Mouse (Mus musculus) urinary bladder, postnatal 14 days (tissue): ENCODE data around the gene Kyat1.
A peak's percentile ranks its signal among the peaks of the same experiment; 100 is the strongest.
"Not testable (repeated sequence)": the region's sequence is repeated elsewhere in the genome, so short reads cannot be mapped to it uniquely, and the experiment has no call there.

Experiments used
- DNase-seq: peaks from one replicate; pipeline ENCODE4 v3.0.0; 2021; ENCODE audit warnings: low spot score

Kyat1 gene

DNA sequence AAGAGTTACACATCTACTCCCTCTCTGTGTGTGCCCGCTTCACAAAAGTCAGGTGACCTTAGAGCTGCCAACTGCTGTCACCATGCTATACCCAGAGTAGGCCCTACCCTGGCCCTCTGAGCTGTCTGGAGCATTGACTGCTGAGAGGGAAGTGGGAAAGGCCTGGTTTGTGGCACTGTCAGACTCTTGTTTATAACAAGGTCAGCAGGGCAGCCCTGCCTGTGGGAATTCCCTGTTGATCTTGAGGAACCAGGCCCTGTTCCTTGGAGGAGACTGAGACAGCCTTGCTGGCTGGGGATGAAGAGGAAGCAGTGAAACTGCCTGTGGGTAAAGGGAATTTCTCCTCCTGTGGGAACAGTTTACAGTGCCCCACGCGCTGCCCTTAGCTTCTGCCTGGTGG, 9.1 kb upstream of the Kyat1 start:
- no peak for DNase-seq

DNA sequence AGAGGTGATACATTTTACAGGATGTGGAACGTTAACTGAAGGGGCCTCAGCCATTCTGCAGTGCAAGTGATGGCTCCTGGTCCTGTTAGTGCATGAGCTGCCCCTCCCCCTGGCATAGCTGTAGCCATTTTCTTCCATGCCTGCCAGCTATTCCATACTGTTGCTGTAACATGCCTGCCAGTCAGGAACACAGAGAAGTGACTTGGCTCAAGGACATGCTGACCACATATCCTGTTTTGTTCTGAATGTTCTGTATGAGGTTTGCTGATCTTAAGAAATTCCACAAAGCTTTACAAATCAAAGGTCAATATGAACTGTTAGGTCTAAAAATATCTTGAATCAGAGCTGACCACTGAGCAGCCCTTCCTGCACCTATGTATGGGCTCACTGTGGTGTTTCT, 7.3 kb upstream of the Kyat1 start:
- no peak for DNase-seq

DNA sequence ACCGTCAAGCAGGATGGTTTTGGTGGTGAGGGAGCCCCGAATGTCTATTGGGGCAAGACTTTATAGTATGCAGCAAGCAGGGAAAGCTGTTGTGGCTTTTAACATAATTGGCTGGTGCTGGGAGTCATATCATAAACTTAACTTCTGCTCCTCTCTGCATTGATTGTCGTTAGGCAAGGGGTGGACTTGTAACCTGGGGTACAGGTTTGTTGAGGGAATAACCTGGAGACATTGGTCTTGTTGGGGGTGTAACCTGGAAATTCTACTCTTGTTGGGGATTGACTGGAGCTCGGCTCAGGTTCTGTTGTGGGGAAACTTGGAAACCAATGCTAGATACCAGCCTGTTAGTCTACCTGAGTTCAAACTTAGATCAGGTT, 6.5 kb upstream of the Kyat1 start:
- DNase-seq: no peak

GRCm38 (mm10) chr2:30211408-30212168, 5.9 kb upstream of the Kyat1 start:
- DNase-seq: no peak

- DNase-seq: no peak
These were observed 2.2 kb upstream of the Kyat1 start for GRCm38 (mm10) chr2:30207886-30208285.

GRCm38 (mm10) chr2:30207401-30207800, 1.8 kb upstream of the Kyat1 start:
- DNase-seq: no peak

- DNase-seq: peak; percentile 64
These were observed 405 bp downstream of the Kyat1 start for GRCm38 (mm10) chr2:30205255-30205628.

GRCm38 (mm10) chr2:30203439-30203838, 2.2 kb downstream of the Kyat1 start:
- DNase-seq: no peak

GRCm38 (mm10) chr2:30200388-30200925, 5.2 kb downstream of the Kyat1 start:
- DNase-seq: no peak

- peak; percentile 49 for DNase-seq
These were observed 5.7 kb downstream of the Kyat1 start for GRCm38 (mm10) chr2:30199984-30200383.

GRCm38 (mm10) chr2:30198021-30198420, 7.6 kb downstream of the Kyat1 start:
- DNase-seq: no peak

DNA sequence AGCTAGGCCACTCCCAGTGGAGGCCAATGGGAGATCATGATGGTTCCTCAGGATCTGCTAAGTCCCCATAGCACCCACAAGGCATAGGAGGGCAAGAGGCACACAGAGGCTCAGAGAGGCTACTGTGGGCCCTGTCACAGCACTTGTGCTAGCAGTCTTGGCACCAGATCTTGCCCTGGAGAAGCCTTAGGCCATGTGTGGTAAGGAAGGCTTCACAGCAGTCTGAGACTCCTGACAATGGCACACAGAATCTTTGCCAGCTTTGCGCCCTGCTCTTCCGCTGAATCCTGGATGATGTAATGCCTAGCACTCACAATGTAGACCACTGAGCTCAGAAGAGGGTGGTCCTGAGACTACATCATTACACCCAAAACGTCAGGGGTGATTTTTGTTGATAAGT, 11.0 kb downstream of the Kyat1 start:
- no peak for DNase-seq

DNA sequence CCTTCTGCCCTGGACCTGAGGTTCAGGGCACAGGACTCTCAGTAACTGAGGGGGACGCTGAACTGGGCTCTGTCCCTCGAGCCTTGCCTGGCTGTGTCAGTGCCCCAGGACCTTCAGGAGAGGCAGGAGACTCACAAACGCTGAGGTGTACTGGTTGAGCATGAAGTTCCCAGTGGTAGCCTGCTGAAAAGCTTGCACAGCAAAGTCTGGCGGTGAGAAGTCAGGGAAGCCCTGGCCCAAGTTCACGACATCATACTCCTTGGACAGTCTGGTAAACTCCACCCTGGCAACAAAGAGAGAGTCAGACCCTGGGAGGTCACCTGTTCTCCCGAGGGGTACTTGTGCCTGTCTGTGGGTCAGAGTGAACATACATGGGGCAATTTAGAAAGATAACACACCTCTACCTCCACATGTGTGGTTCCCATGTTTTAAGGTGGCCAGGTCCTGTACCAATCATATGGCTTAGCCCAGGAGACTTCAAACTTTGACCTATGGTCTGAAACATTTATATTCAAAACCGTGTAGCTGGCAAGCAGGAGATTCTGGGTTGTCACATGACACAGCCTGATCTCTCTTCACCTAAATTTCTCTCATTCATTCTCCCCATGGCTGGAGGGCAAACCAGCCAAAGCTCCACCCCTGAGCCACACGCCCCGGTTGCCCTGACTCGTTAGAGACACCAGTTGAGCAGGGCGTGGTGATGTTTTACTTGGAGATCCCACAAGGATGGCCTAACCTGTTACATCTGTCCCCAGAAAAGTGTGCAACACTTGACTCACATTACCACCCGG, 13.7 kb downstream of the Kyat1 start:
- DNase-seq: no peak

DNA sequence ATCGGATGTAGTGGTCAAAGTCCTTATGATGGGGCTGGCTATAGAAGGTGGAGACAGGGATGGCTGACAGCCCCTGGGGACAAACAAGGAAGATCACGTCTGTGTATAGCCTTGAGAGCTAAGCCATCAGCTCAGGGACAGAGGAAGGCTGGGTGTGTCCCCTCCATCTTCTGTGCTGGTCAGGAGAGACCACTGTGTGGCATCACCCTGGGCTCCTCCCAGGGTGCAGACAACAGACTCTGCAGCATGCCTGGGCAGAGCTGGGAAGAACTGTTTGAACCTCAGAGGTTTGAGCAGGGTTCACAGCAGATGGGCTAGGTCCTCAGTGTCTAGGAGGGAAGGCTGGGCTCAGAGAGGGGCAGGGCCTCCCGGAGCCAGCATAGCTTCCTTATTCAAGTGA, 20.0 kb downstream of the Kyat1 start:
- no peak for DNase-seq

- DNase-seq: no peak
These were observed 20.4 kb downstream of the Kyat1 start for GRCm38 (mm10) chr2:30185276-30185675.

DNA sequence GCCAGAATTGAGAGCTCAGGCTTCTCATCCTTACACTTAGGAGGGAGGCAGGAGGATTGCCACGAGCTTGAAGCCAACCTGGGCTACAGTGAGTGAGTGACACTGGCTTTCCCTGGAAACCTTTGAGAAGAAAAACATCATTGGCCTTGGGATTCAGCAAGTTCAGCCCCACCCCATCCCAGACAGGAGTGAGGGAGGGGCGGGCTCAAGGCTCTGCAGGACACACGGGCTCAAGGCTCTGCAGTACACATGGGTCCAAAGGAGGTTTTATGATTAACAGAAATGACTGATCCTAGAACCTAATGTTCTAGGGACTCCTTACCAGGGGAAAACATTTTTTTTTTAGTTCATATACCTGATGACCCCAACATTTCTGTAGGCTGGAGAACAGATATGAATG, 21.9 kb downstream of the Kyat1 start:
- DNase-seq: no peak

DNA sequence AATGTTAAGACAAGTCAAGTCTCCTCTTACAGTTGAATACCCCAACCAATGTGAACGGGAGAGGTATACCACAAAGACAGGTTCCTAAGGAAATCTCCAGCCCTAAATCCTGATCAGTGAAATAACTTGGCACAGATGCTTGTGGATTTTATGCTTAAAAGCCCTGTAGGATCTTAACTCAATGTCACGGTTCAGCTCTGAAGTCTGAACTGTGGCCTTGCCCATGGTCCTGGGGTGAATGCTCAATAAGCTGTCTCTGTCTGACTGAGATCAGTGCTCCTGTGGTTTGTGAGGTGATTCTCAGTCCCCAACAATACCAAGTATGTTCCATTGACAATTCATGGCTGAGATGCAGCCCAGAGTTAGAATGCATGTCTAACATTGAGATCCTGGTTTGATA, 23.2 kb downstream of the Kyat1 start:
- no peak for DNase-seq

DNA sequence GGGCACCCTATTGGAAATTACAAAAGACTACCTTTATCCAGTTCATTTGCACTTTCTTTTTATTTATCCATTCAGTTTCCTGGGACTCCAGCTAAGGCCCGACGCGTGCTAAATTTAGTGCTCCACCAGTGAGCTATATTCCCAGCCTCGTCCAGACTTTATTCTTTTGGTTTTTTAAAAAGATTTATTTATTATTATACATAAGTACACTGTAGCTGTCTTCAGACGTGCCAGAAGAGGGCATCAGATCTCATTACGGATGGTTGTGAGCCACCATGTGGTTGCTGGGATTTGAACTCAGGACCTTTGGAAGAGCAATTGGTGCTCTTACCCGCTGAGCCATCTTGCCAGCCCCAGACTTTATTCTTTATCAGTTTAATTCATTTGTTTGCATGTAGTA, 26.9 kb downstream of the Kyat1 start:
- DNase-seq: not testable (repeated sequence)

GRCm38 (mm10) chr2:30177700-30178675, 27.7 kb downstream of the Kyat1 start, which contains the start of gene Spout1:
Gene Spout1 (minus strand): TSS chr2:30178459.
- peak; percentile 96 for DNase-seq

DNA sequence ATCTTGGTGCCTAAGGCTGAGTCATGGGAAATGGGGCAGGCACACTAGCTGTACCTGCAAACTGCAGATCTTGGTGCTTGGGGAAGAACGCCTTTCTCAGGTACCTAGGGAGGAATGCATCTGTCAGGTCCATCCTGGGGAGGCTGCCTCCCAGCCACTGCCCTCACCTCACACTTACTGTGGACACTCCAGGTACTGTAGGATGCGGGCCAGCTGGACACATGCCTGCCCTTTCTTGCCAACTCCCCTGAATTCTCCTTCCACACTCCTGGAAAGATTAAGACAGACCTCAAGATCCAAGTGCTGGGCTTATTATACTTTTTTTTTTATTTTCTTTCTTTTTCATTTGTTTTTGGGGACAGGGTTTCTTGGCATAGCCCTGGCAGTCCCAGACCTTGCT, 29.1 kb downstream of the Kyat1 start:
- no peak for DNase-seq

GRCm38 (mm10) chr2:30175897-30176296, 29.8 kb downstream of the Kyat1 start:
- no peak for DNase-seq
